Mouse (Mus musculus): ENCODE measurements around the gene Pde4b.

DNA sequence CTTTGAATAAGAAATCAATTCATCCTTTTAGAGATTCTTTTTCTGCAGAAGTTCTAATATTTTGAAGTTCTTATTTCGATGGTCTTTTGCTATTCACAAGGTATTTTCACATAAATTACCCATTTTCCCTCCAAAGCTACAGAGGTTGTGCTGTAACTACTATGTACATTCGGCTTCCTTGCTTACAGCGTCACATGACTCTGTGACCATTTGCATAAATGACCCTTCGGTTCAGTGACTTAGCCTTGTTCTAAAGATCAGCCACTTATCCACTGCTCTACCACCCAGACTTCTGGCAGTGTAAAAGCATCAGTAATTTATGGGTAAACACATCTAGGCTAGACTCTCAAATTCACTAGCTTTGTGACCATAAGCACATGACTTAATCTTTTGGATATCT, 327.3 kb downstream of the Pde4b start:
- no peak for TF ChIP-seq CTCF (IDR thresholded peaks at IDR 0.05; ENCODE audit: control insufficient read depth, insufficient read depth, insufficient read length)
- no peak for TF ChIP-seq CEBPB (IDR thresholded peaks at IDR 0.05; ENCODE audit: low read depth)
- TF ChIP-seq MYOD1 (IDR thresholded peaks at IDR 0.05; ENCODE audit: control insufficient read depth, insufficient read length, low read depth), result no peak
- TF ChIP-seq MYOG (IDR thresholded peaks at IDR 0.05; ENCODE audit: control insufficient read depth, extremely low read depth, insufficient read length), result no peak
- peak; percentile 50 for TF ChIP-seq USF1 (IDR thresholded peaks at IDR 0.05; ENCODE audit: low read depth)
- TF ChIP-seq FOSL1 (IDR thresholded peaks at IDR 0.05; ENCODE audit: insufficient read depth, low read length, poor library complexity, severe bottlenecking), result no peak
- TF ChIP-seq MAX (IDR thresholded peaks at IDR 0.05), result no peak

All from C2C12 (cell line).